Mouse (Mus musculus): ENCODE results near the gene Gramd2.

- no peak for TF ChIP-seq CTCF (IDR thresholded peaks at IDR 0.05; ENCODE audit: low read depth)
- no peak for TF ChIP-seq EP300 (IDR thresholded peaks at IDR 0.05; ENCODE audit: low read depth)
Measured at GRCm38 (mm10) chr9:59641320-59641719, 38.6 kb upstream of the Gramd2 start.

Measured in liver, postnatal 0 days (tissue).